Mouse (Mus musculus) midbrain, postnatal 0 days (tissue): Measurements from ENCODE around the gene Ewsr1. TPM values are rescaled to one million over a fixed set of nuclear protein-coding genes. Genes with fewer than 3 reads are reported as not detected.

Experiments used
- ATAC-seq: fragments of 200-750 bp; cut with Nextera tagmentation; 2 replicates; pipeline ENCODE4 v1.8.0; 2017; ENCODE audit warnings: moderate number of reproducible peaks, mild to moderate bottlenecking, moderate TSS enrichment, moderate library complexity; ENCODE audit not compliant: low FRiP score
- DNase-seq: peaks from one replicate; pipeline ENCODE4 v3.0.0-alpha.2; 2015; ENCODE audit warnings: low spot score
- H3K27ac ChIP-seq: fragments of 300-500 bp; sonication (generic); 2 replicates; pipeline ENCODE4 v1.5.1; 2014; ENCODE audit warnings: low read depth, mild to moderate bottlenecking, low read length, mixed read lengths
- H3K27me3 ChIP-seq: fragments of 300-500 bp; sonication (generic); 2 replicates; pipeline ENCODE4 v1.6.1; 2014; ENCODE audit warnings: low read length, control low read depth, mixed read lengths; ENCODE audit not compliant: insufficient read depth
- H3K36me3 ChIP-seq: fragments of 300-500 bp; sonication (generic); 2 replicates; pipeline ENCODE4 v1.6.1; 2014; ENCODE audit warnings: low read length, control low read depth, mixed read lengths; ENCODE audit not compliant: insufficient read depth
- H3K4me1 ChIP-seq: fragments of 300-500 bp; sonication (generic); 2 replicates; pipeline ENCODE4 v1.6.1; 2014; ENCODE audit warnings: mild to moderate bottlenecking, control low read depth, antibody characterized with exemption, low read length, mixed read lengths; ENCODE audit not compliant: insufficient read depth
- H3K4me2 ChIP-seq: fragments of 300-500 bp; sonication (generic); 2 replicates; pipeline ENCODE4 v1.6.1; 2014; ENCODE audit warnings: low read depth, mild to moderate bottlenecking, low read length, mixed read lengths; ENCODE audit not compliant: poor library complexity, severe bottlenecking
- H3K4me3 ChIP-seq: fragments of 300-500 bp; sonication (generic); 2 replicates; pipeline ENCODE4 v1.5.1; 2014; ENCODE audit warnings: low read depth, mild to moderate bottlenecking, low read length, moderate library complexity
- H3K9ac ChIP-seq: fragments of 300-500 bp; sonication (generic); replicated peaks from 2 replicates; pipeline ENCODE4 v1.6.1; 2014; ENCODE audit warnings: mild to moderate bottlenecking, low read length, moderate library complexity, mixed read lengths; ENCODE audit not compliant: poor library complexity, severe bottlenecking
- H3K9me3 ChIP-seq: fragments of 300-500 bp; sonication (generic); 2 replicates; pipeline ENCODE4 v1.6.1; 2016; ENCODE audit warnings: low read length, control low read depth
- CTCF ChIP-seq: IDR thresholded peaks from 2 replicates; pipeline ENCODE4 v1.5.1; 2016; ENCODE audit warnings: antibody characterized with exemption, mild to moderate bottlenecking
- whole genome bisulfite sequencing: fragments of 180-500 bp; shearing (Covaris S2); extraction: QIAGEN DNeasy Blood & Tissue Kit; methylation state at CpG from one replicate; pipeline ENCODE4 v1.1.7; 2014; 5-methylcytosine and 5-hydroxymethylcytosine counted together
- polyA plus RNA-seq: library from polyadenylated mRNA; unstranded; fragments of >200 nt; fragmentation: Nextera tagmentation; extraction: Ambion mirVana; gene quantifications from 2 replicates; pipeline ENCODE4 v1.2.1, GENCODE M21; 2015
- total RNA-seq: library from RNA; depleted of rRNA; stranded (reverse); fragments of >200 nt; gene quantifications from 2 replicates; pipeline ENCODE4 v1.2.3, GENCODE M21; 2014

Gene Ewsr1
- total and polyA plus RNA-seq, 2 experiments from 2014 or later: 338 to 353 TPM

DNA sequence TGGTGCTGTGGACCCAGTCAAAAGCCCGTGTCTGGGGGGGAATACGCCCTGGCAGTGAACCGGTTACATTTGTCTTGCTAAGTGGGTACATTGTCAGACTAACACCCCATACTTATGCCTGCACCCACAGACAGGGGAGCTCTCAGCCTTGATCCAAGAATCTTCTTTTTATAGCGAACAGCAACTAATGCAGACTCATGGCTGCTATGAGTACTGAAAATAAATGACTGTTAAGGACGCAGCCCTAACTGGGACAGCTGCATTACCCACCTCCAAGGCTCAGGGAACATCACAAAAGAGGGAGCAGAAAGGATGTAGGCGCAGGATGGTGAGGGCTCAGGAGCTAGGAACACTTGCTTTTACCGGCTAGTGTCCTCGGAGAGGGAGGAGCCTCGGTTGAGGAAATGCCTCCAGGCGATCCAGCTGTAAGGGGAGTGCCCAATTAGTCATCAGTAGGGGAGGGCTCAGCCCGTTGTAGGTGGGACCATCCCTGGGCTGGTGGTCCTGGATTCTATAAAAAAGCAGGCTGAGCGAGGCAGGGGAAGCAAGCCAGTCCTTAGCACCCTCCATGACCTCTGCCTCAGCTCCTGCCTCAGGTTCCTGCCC, 52.6 kb downstream of the Ewsr1 start:
- no peak overlapping the region for H3K9ac ChIP-seq
- peaks cover 18% of the 10 kb centered on the region for H3K36me3 ChIP-seq
- H3K9me3 ChIP-seq: no peaks in the 10 kb centered on the region
- no peak overlapping the region for H3K4me2 ChIP-seq
- ATAC-seq (no peak), DNase-seq (no peak)
- H3K4me1 ChIP-seq: no peaks in the 10 kb centered on the region
- no peaks in the 10 kb centered on the region for H3K27me3 ChIP-seq
- TF ChIP-seq CTCF: no peak
- WGBS: 50% methylated on average over 12 of the region's 12 CpGs
- H3K27ac ChIP-seq: no peak overlapping the region
- no peak overlapping the region for H3K4me3 ChIP-seq

GRCm38 (mm10) chr11:5042645-5043381, 56.3 kb downstream of the Ewsr1 start:
- 86% methylated on average over 8 of the region's 8 CpGs for WGBS
- no peak overlapping the region for H3K4me2 ChIP-seq
- H3K4me1 ChIP-seq: no peaks in the 10 kb centered on the region
- TF ChIP-seq CTCF: no peak
- no peaks in the 10 kb centered on the region for H3K27me3 ChIP-seq
- no peak overlapping the region for H3K9ac ChIP-seq
- no peak overlapping the region for H3K4me3 ChIP-seq
- peaks cover 52% of the 10 kb centered on the region for H3K36me3 ChIP-seq
- no peaks in the 10 kb centered on the region for H3K9me3 ChIP-seq
- H3K27ac ChIP-seq: no peak overlapping the region
- ATAC-seq (no peak), DNase-seq (no peak)

DNA sequence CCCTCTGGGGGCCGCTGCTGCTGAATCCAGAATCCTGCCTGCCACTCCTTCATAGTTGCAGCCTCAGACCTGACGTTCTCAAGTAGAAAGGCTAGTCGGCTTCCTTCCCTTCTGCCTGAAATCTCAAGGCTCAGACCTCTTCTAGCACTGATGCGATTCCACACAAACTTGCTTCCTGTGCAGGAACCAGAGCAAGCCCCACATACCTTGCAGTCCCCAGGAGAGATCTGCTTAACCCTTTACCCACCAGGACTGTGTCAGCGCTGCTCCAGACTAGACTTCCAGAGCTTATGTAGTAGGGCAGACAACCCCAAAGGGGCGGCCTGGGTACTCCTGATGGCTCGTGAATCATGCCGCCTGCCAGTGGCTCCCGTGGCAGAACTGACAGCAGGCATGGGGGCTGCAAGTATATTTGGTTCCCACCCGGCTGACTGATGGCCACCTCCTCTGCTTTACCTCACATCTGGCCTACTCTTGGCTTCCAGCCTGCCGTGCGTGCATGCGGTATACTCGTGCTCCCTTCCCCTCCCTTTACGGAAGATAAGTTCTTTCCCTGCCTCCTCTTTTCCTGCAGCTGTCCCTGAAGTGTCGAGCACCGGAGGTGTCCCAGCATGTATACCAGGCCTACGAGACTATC, 57.8 kb downstream of the Ewsr1 start:
- Histone ChIP-seq H3K27me3 (no peaks in the 10 kb centered on the region), H3K4me2 (no peak overlapping the region), H3K9ac (no peak overlapping the region), H3K4me1 (no peaks in the 10 kb centered on the region), H3K36me3 (peaks cover 67% of the 10 kb centered on the region), H3K4me3 (no peak overlapping the region), H3K27ac (no peak overlapping the region), H3K9me3 (no peaks in the 10 kb centered on the region)
- 85% methylated on average over 18 of the region's 18 CpGs for WGBS
- DNase-seq (no peak), ATAC-seq (no peak)
- TF ChIP-seq CTCF: no peak

DNA sequence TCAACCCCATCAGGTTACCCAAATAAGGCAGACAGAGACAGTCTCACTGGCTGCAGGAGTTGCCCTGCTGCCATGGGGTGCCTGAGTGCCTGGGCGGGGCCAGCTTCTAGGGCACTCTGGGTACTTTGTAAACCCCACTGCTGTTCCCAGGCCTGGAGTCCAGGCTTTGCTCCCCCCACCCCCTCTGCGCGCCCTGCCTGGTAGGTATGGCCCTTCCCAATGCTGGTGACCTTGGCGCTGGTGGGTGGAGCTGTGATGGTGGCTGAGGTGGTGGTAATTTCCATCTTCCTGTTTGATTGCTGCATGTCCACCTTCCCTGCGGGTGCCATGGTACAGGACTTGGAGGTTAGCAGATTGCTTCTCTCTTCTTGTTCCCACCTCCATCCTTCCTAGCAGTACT, 58.5 kb downstream of the Ewsr1 start:
- TF ChIP-seq CTCF: no peak
- H3K36me3 ChIP-seq: peaks cover 73% of the 10 kb centered on the region
- DNase-seq (no peak), ATAC-seq (no peak)
- H3K4me3 ChIP-seq: no peak overlapping the region
- no peaks in the 10 kb centered on the region for H3K27me3 ChIP-seq
- H3K27ac ChIP-seq: no peak overlapping the region
- no peaks in the 10 kb centered on the region for H3K4me1 ChIP-seq
- no peak overlapping the region for H3K4me2 ChIP-seq
- H3K9me3 ChIP-seq: no peaks in the 10 kb centered on the region
- WGBS: 93% methylated on average over 5 of the region's 5 CpGs
- no peak overlapping the region for H3K9ac ChIP-seq

- no peaks in the 10 kb centered on the region for H3K9me3 ChIP-seq
- no peak for TF ChIP-seq CTCF
- ATAC-seq (no peak), DNase-seq (no peak)
- no peak overlapping the region for H3K9ac ChIP-seq
- no peaks in the 10 kb centered on the region for H3K4me1 ChIP-seq
- peaks cover 96% of the 10 kb centered on the region for H3K36me3 ChIP-seq
- no peaks in the 10 kb centered on the region for H3K27me3 ChIP-seq
- no peak overlapping the region for H3K4me2 ChIP-seq
- H3K4me3 ChIP-seq: no peak overlapping the region
- no peak overlapping the region for H3K27ac ChIP-seq
- 89% methylated on average over 8 of the region's 8 CpGs for WGBS
Observed at GRCm38 (mm10) chr11:5037146-5037854, 61.8 kb downstream of the Ewsr1 start.
